Mouse (Mus musculus) layer of hippocampus, postnatal 14 days (tissue): ENCODE results near the gene Gpx3. TPM values are rescaled to one million over a fixed set of nuclear protein-coding genes. Genes with fewer than 3 reads are reported as not detected.
"Not testable (repeated sequence)": the region's sequence is repeated elsewhere in the genome, so short reads cannot be mapped to it uniquely, and the experiment has no call there.

ENCODE experiments used
- DNase-seq, 2 experiments: peaks; one replicate each; pipeline ENCODE4 v3.0.0; 2021 to 2022; ENCODE audit warnings: low spot score in 2 of 2, mixed read lengths in 1 of 2
- long read RNA-seq, 2 experiments: library from polyadenylated mRNA; stranded (forward); transcript quantifications; one replicate each; pipeline ENCODE4 v2.0.0; 2021
- total RNA-seq, 2 experiments: library from RNA; stranded (reverse); gene quantifications; 2 replicates each; pipeline ENCODE4 v1.2.3; 2021

The Gpx3 gene
- 1 to 10 TPM; 4.3 to 5.8 TPM for total RNA-seq
- long read RNA-seq, experiment 1, transcript Gpx3-201 (5 exons, 1,594 nt) = major isoform, 7 of 10 reads
- long read RNA-seq, experiment 1, partial matches to known transcripts = 2 of 10 reads
- long read RNA-seq, experiment 1, other reads (novel, unspliced or antisense) = 1 of 10 reads
- long read RNA-seq, experiment 2, transcript Gpx3-201 (5 exons, 1,594 nt) = major isoform, 10 of 14 reads
- long read RNA-seq, experiment 2, partial matches to known transcripts = 3 of 14 reads
- long read RNA-seq, experiment 2, other reads (novel, unspliced or antisense) = 1 of 14 reads

DNA sequence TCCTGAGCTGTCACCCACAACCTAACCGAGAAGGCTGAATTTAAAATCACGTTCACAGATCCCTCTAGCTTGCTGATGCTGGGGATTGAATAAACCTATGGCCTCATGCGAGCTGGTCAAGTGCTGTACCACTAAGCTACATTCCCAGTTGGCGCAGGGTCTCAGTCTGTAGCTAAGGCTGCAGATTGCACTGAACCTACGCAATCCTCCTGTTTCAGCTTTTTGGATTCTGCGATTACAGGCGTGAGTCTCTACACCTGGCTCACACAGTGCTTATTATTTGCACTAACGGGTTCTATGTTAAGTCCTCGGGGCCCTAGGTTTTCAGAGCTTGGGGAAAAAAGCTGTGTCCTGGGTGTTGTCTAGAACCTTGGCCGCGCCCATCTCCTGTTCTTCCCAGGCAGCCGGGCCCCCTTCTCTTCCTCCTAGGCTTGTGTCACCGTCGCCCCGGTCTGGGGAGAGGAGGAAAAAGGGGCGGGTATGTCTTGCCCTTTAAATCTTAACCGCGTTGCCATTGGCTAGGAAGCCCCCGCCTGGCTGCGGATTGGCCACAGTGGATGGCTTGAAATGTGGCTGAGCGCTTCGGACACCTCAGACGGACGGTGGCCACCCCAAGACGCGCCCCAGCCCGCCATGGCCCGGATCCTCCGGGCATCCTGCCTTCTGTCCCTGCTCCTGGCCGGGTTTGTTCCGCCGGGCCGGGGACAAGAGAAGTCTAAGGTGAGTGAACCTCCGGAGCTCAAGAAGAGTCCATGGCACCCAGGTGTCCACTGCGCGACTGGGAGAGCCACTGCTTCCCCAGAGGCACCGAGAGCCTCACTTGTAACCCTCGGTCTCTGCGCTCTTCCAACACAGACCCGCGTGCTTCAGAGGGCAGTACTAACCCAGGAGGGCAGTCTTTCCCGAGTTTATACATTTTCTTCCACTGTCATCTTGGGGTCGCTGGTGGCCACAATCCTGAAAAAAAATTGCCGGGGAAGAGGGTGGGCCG, at the start of gene Gpx3:
Gpx3 (plus strand) TSS at position 121 of the 991 bp plus-strand sequence.
- peak; percentile 26 to 47 for DNase-seq

- DNase-seq = not testable (repeated sequence)
Observed at GRCm38 (mm10) chr11:54858880-54859279, 43.4 kb upstream of the Gpx3 start.

- no peak for DNase-seq
Observed at GRCm38 (mm10) chr11:54859322-54860165, 42.7 kb upstream of the Gpx3 start.

GRCm38 (mm10) chr11:54860256-54861038, 41.8 kb upstream of the Gpx3 start, which contains the start of gene Lyrm7:
Gene Lyrm7, minus strand, starts transcription at chr11:54860916.
- DNase-seq = peak; percentile 97 to 98

DNA sequence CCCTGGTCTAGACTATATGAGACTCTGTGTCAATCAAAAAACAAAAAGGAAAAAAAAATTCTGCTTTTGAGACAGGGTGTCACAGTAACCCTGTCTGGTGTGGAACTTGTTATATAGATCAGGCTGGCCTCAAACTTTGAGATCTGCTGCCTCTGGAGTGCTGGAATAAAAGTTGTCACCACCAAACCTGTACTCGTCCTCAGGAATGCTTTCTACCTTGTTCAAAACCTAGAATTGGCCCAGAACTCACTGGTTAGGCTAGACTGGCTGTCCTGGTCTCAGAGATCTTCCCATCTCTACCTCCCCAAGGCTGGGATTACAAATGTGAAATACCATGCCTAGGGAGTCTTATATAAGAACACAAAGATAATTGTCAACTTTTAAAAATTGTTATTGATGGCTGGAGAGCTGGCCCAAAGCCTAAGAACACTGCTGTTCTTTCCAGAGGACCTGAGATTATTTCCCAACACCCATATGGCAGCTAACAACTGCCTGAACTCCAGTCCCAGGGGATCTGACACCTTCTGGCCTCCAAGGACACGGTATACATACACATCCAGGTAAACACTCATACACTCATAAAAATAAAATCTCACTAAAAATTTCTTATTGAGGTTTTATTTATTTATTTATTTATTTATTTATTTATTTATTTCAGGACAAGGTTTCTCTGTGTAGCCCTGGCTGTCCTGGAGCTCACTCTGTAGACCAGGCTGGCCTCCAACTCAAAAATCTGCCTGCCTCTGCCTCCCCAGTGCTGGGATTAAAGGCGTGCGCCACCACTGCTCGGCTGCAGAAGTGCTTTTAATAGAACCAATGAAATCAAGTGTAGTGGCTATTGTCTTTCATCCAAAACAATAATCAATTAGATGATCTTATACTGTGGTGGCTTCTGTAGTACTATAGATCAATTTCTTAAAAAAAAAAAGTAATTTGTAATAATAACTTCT, 40.5 kb upstream of the Gpx3 start:
- DNase-seq = no peak

DNA sequence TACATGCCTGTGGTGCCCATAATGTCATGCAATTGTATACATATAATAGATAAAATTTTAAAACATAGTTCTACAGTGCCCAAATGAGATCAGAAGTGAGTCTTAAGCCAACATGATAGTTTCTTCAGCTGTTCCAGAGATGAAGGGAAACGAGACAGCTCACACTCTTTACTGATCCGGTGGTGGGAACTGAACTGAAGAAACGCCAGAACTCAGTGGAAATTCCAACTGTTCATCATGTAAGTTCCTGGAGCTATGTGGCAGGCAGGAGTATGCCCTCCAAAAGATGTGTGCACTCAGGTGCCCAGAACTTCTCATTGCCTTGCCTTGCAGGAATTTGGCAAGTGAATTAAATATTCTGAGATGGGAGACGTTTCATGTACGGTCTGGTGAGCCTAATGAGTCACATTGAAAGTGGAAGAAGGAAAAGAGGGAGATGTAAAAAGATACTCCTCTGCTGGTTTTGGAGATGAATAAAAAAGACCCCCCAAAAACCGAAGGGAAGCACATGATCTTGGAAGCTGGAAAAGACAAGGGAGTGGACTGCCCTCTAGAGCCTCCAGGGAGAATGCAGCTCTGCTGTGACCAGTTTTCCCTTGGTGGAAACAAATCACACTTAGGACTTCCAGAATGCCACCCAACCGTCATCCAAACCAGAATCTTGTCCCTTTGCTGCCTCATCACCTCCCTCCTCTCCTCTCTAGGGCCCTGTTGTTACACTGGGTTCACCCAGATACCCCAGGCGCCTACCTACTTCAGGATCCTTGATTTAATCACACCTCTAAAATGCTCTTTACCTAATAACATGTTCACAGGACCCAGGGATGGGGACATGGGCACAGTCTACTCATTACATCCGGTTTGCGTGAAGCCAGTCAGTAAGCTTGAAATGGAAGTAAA, 39.4 kb upstream of the Gpx3 start:
- peak; percentile 68 to 72 for DNase-seq

DNA sequence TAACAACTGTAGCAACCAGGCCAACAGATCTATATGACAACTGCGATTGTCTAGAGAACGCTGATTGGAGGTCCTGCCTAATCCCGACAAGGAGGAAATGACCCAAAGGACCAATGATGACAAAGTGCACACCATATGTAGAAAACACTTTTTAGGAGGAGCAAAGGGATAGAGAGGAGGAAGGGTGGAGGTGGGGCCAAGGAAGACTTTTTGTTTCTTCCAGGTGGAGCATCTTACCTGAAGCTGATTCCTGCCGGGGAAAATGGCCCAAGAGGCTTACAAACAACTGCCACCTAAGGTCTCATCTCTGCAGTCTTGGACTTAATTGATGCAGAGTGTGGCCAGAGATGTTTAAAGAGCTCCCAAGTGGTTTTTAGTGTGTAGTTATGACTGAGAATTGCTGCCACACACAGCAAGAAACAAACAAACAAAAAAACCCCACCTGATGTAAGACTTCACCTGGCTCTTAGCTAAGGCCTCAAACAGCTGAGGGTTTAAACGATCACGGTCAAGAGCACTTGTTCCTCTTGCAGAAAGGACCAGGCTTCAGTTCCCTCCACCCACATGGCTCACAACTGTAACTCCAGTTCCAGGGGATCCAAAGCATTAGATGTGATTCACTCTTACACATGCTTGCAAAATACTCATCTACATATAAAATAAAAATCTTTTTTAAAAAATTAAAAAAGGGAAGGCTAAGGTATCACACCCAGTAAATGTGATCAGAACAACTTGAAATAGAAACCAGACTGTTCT, 36.7 kb upstream of the Gpx3 start:
- DNase-seq = no peak

DNA sequence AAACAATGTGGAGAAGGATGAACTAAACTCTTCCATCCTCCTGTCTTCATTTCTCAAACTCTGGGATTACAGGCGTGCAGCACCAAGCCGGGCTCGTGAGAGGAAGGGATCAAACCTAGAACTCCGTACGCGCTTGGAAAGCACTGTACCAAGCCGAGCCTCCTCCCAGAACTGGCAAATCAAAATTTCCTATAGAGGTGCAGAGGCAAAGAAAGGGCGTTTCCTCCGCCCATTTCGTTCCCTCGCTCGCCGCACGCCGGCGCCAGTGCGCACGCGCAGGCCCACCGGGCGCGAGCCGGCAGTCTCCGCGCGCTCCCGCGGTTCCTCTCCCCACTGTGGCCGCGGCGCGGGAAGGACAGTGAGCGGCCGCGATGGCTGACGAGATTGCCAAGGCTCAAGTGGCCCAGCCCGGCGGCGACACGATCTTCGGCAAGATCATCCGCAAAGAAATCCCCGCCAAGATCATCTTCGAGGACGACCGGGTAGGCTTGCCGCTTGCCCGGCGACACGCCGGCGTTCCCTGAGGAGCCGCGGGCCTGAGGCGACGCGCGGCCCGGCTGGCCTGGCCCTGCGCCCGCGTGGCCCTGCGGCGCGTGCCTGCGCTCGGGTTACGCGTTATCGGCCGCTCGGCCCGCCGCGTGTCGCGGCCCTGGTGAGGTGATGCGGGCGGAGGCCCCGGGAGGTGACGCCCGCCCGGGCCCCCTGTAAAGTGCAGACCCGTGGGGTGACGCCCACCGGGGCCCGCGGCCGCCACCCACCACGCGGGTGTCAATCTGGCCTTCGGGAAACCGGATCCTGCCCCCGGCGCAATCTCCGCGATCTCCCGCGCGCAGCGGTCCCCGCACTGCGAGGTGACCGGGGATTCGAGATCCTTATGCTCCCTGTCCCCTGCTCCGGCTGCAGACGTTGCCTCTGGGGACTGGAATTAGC, 35.9 kb upstream of the Gpx3 start, which contains the start of gene Hint1:
Hint1 (plus strand) TSS at position 265 of the 930 bp plus-strand sequence.
- peak; percentile 93 for DNase-seq

GRCm38 (mm10) chr11:54867049-54867385, 35.2 kb upstream of the Gpx3 start:
- no peak for DNase-seq

GRCm38 (mm10) chr11:54867903-54868434, 34.3 kb upstream of the Gpx3 start:
- DNase-seq = no peak

GRCm38 (mm10) chr11:54868445-54868844, 33.8 kb upstream of the Gpx3 start:
- no peak for DNase-seq

GRCm38 (mm10) chr11:54869318-54869717, 32.9 kb upstream of the Gpx3 start:
- DNase-seq = no peak

DNA sequence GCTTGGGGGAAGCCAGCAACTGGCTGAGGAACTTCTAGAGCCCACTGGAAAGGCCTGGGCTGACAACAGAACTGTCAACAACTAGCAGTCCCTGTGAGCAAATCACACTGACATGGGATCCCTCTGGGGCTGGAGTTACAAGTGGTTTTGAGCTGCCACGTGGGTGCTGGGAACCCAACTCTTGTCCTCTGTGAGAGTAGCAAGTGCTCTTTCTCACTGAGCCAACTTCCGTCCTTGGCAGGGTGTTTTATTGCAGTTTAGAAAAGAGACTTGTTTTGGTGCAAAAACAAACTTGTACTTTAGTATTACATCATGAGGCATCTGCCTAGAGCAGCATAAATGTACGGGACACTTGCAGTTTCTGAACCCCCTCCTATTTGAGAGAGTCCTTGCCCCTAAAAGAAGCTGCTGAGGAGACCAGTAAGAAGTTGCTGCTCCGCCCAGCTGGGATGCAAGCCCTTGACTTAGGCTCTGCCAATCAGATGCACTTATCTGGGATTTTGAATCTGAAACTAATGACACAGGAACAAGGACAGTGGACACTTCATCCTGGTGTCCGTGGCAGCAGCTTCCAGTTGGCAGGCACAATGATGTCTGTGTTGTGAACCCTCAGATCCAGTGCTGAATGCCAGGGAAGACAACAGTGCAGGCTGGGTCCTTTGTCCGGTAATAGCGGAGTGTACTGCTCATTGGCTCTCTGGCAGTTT, 30.3 kb upstream of the Gpx3 start:
- DNase-seq = peak in 1 of 2 experiments; percentile 44

GRCm38 (mm10) chr11:54876031-54876430, 26.2 kb upstream of the Gpx3 start:
- no peak for DNase-seq

- no peak for DNase-seq
Observed at GRCm38 (mm10) chr11:54878893-54879292, 23.4 kb upstream of the Gpx3 start.
